Mouse (Mus musculus) heart, adult 2 months (tissue): ENCODE results near the gene Vmn1r5.
"Not testable (repeated sequence)": the region's sequence is repeated elsewhere in the genome, so short reads cannot be mapped to it uniquely, and the experiment has no call there.

Experiments used
- CTCF ChIP-seq: fragments of 200-600 bp; IDR thresholded peaks from 2 replicates; pipeline ENCODE4 v1.8.1; 2022; ENCODE audit warnings: antibody characterized with exemption, mild to moderate bottlenecking, moderate library complexity
- EP300 ChIP-seq: fragments of 200-500 bp; IDR thresholded peaks from 2 replicates; pipeline ENCODE4 v1.6.1; 2011; ENCODE audit warnings: low read depth, low read length, control low read depth; ENCODE audit not compliant: insufficient read depth

- TF ChIP-seq CTCF, EP300: not testable (repeated sequence)
These were observed 55.2 kb downstream of the Vmn1r5 start, which contains the start of gene Vmn1r7 for GRCm38 (mm10) chr6:57025224-57025623.
